Mouse (Mus musculus): Measurements from ENCODE around the gene Dedd. TPM values are rescaled to one million over a fixed set of nuclear protein-coding genes. Genes with fewer than 3 reads are reported as not detected.

Dedd gene
- total RNA-seq, 4 experiments from 2014 or later, result 31.9 to 39.7 (median 37.3) TPM

Other genes with a start within 250 kb of the Dedd start
- 1 to 10 TPM in 3 of 4 experiments, under 1 TPM in 1; 0.56 to 1.3 (median 1.2) TPM for gene Cfap126, start 215.2 kb upstream of the Dedd start, total RNA-seq (2022)
- 100 to 1,000 TPM; 597 to 760 (median 703) TPM for gene Sdhc, start 178.5 kb upstream of the Dedd start, total RNA-seq (2022)
- gene Mpz, start 178.4 kb upstream of the Dedd start, total RNA-seq (2022), result 10 to 100 TPM in 3 of 4 experiments, 1 to 10 TPM in 1; 5.2 to 26.1 (median 16.9) TPM
- gene Pcp4l1, start 132.9 kb upstream of the Dedd start, total RNA-seq (2022), result 10 to 100 TPM; 40.2 to 94.7 (median 71.0) TPM
- gene Nr1i3, start 115.2 kb upstream of the Dedd start, total RNA-seq (2022), result under 1 TPM in 1 of 4 experiments, not detected in 3; 0.21 TPM
- 10 to 100 TPM; 46.4 to 50.9 (median 50.4) TPM for gene Tomm40l, start 106.6 kb upstream of the Dedd start, total RNA-seq (2022)
- 1 to 10 TPM in 2 of 4 experiments, not detected in 2; 1.5 to 6.1 TPM for gene Apoa2, start 104.1 kb upstream of the Dedd start, total RNA-seq (2022)
- 1 to 10 TPM in 3 of 4 experiments, under 1 TPM in 1; 0.85 to 3.1 (median 2.3) TPM for gene Fcer1g, start 94.8 kb upstream of the Dedd start, total RNA-seq (2022)
- under 1 TPM in 2 of 4 experiments, not detected in 2; 0.09 to 0.36 TPM for gene Adamts4, start 78.7 kb upstream of the Dedd start, total RNA-seq (2022)
- gene Ndufs2, start 77.8 kb upstream of the Dedd start, total RNA-seq (2022), result 100 to 1,000 TPM; 830 to 997 (median 868) TPM
- 10 to 100 TPM in 2 of 4 experiments, 1 to 10 TPM in 2; 8.7 to 14.1 (median 10.9) TPM for gene B4galt3, start 58.8 kb upstream of the Dedd start, total RNA-seq (2022)
- gene Ppox, start 48.0 kb upstream of the Dedd start, total RNA-seq (2022), result 10 to 100 TPM in 2 of 4 experiments, 1 to 10 TPM in 2; 7.3 to 10.7 (median 9.0) TPM
- 10 to 100 TPM; 15.3 to 19.3 (median 16.2) TPM for gene Usp21, start 41.2 kb upstream of the Dedd start, total RNA-seq (2022)
- gene Ufc1, start 34.1 kb upstream of the Dedd start, total RNA-seq (2022), result 100 to 1,000 TPM; 102 to 110 (median 106) TPM
- 10 to 100 TPM; 25.6 to 30.3 (median 29.0) TPM for gene Nit1, start 16.5 kb downstream of the Dedd start, total RNA-seq (2022)
- 100 to 1,000 TPM in 2 of 4 experiments, 10 to 100 TPM in 2; 46.7 to 104 (median 77.5) TPM for gene Pfdn2, start 16.5 kb downstream of the Dedd start, total RNA-seq (2022)
- not detected for gene Klhdc9, start 31.7 kb downstream of the Dedd start, total RNA-seq (2022)
- gene Nectin4, start 41.0 kb downstream of the Dedd start, total RNA-seq (2022), result not detected
- under 1 TPM; 0.34 to 0.63 (median 0.44) TPM for gene Arhgap30, start 59.8 kb downstream of the Dedd start, total RNA-seq (2022)
- 10 to 100 TPM; 29.3 to 35.5 (median 33.0) TPM for gene Usf1, start 82.2 kb downstream of the Dedd start, total RNA-seq (2022)
- under 1 TPM in 2 of 4 experiments, not detected in 2; 0.51 to 0.58 TPM for gene Tstd1, start 89.7 kb downstream of the Dedd start, total RNA-seq (2022)
- gene F11r, start 108.4 kb downstream of the Dedd start, total RNA-seq (2022), result 1 to 10 TPM; 3.6 to 5.9 (median 4.2) TPM
- 1 to 10 TPM in 3 of 4 experiments, under 1 TPM in 1; 0.90 to 1.3 (median 1.2) TPM for gene Alyref2, start 174.3 kb downstream of the Dedd start, total RNA-seq (2022)
- gene Itln1, start 206.1 kb downstream of the Dedd start, total RNA-seq (2022), result not detected
- gene Cd244a, start 230.0 kb downstream of the Dedd start, total RNA-seq (2022), result under 1 TPM in 1 of 4 experiments, not detected in 3; 0.19 TPM

All from gastrocnemius, adult 8-10 months (tissue).